Mouse (Mus musculus) C2C12 (cell line): ENCODE results near the gene Mrs2. TPM values are rescaled to one million over a fixed set of nuclear protein-coding genes. Genes with fewer than 3 reads are reported as not detected.

ENCODE experiments used
- H3K27me3 ChIP-seq: one replicate; pipeline ENCODE4 v1.6.1; 2011; ENCODE audit not compliant: control insufficient read depth, insufficient read depth, insufficient read length
- H3K36me3 ChIP-seq: one replicate; pipeline ENCODE4 v1.6.1; 2011; ENCODE audit not compliant: control insufficient read depth, insufficient read depth
- H3K4me3 ChIP-seq: one replicate; pipeline ENCODE4 v1.5.1; 2011; ENCODE audit warnings: mild to moderate bottlenecking, control low read depth; ENCODE audit not compliant: poor library complexity, insufficient read depth, severe bottlenecking
- H3K79me2 ChIP-seq: one replicate; pipeline ENCODE4 v1.6.1; 2011; ENCODE audit not compliant: control insufficient read depth, insufficient read depth
- H3K79me3 ChIP-seq: one replicate; pipeline ENCODE4 v1.6.1; 2011; ENCODE audit warnings: low read depth, control low read depth
- H3ac ChIP-seq: one replicate; pipeline ENCODE3; 2011; ENCODE audit warnings: low read depth; ENCODE audit not compliant: control insufficient read depth, insufficient read length
- CEBPB ChIP-seq: IDR thresholded peaks from one replicate; pipeline ENCODE4 v1.6.1; 2011; ENCODE audit warnings: low read depth, mild to moderate bottlenecking, control low read depth, moderate library complexity
- CTCF ChIP-seq: IDR thresholded peaks from one replicate; pipeline ENCODE4 v1.5.1; 2011; ENCODE audit not compliant: control insufficient read depth, insufficient read depth, insufficient read length
- FOSL1 ChIP-seq: IDR thresholded peaks from one replicate; pipeline ENCODE4 v1.8.0; 2011; ENCODE audit warnings: mild to moderate bottlenecking, low read length; ENCODE audit not compliant: poor library complexity, insufficient read depth, severe bottlenecking
- MAX ChIP-seq: IDR thresholded peaks from one replicate; pipeline ENCODE4 v1.6.1; 2011; ENCODE audit warnings: mild to moderate bottlenecking, control low read depth
- MYOD1 ChIP-seq: IDR thresholded peaks from one replicate; pipeline ENCODE4 v1.6.1; 2011; ENCODE audit warnings: low read depth; ENCODE audit not compliant: control insufficient read depth, insufficient read length
- MYOG ChIP-seq: IDR thresholded peaks from one replicate; pipeline ENCODE4 v1.6.1; 2011; ENCODE audit not compliant: control insufficient read depth, insufficient read length; ENCODE audit errors: extremely low read depth
- USF1 ChIP-seq: IDR thresholded peaks from one replicate; pipeline ENCODE4 v1.6.1; 2011; ENCODE audit warnings: low read depth, mild to moderate bottlenecking, control low read depth, moderate library complexity
- polyA plus RNA-seq: library from polyadenylated mRNA; unstranded; fragments of >200 nt; fragmentation: generic; extraction: Trizol; gene quantifications from one replicate; pipeline ENCODE4 v1.2.1, GENCODE M21; 2012; ENCODE audit warnings: missing spikeins

Mrs2 gene
- polyA plus RNA-seq, 1 experiment, result 9.5 TPM

DNA sequence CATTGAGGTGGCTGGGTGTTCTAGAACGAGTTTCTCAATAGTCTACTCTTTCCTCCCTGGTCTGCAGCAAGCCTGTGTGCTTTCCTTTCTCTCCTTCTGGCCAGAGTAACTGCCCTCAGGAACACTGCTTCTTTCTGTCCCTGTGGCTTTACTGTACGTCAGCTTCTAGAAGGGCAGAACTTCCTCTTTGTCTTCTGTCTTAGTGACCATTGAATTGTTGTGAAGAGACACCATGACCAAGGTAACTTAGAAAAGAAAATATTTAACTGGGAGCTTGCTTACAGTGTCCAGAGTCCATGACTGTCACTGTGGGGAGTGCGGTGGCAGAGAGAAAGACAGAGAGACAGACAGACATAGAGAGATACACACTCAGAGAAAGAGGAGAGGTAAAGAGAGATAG is 60.1 kb downstream of the Mrs2 start:
- Histone ChIP-seq H3K79me3 (no peaks in the 10 kb centered on the region), H3K36me3 (no peaks in the 10 kb centered on the region), H3K27me3 (peaks cover 3% of the 10 kb centered on the region), H3K79me2 (no peaks in the 10 kb centered on the region), H3ac (no peak overlapping the region), H3K4me3 (no peak overlapping the region)
- TF ChIP-seq MYOG, result no peak
- TF ChIP-seq CEBPB, result no peak
- no peak for TF ChIP-seq FOSL1
- TF ChIP-seq USF1, result no peak
- no peak for TF ChIP-seq MAX
- no peak for TF ChIP-seq MYOD1
- TF ChIP-seq CTCF, result no peak

DNA sequence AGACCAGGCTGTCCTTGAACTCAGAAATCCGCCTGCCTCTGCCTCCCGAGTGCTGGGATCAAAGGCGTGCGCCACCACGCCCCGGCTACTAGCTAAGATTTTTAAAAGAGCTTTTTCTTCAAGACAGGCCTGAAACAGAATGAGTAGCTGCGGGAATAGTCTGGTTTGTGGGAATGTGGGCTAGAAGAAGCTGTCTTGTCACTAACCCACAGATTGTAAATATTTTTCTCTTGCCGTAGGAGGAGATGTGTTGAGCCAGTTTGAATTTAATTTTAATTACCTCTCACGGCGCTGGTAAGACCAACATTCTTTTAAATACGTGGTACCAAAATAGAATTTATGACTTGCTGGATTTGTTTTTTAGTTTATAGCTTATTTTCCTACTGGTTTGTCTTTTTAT is 61.5 kb downstream of the Mrs2 start:
- no peaks in the 10 kb centered on the region for H3K79me2 ChIP-seq
- H3K27me3 ChIP-seq, result peaks cover 5% of the 10 kb centered on the region
- TF ChIP-seq USF1, result no peak
- no peak for TF ChIP-seq MAX
- TF ChIP-seq CEBPB, result no peak
- TF ChIP-seq FOSL1, result no peak
- no peak for TF ChIP-seq CTCF
- TF ChIP-seq MYOD1, result no peak
- no peak for TF ChIP-seq MYOG
- no peaks in the 10 kb centered on the region for H3K36me3 ChIP-seq
- H3ac ChIP-seq, result no peak overlapping the region
- H3K79me3 ChIP-seq, result no peaks in the 10 kb centered on the region
- H3K4me3 ChIP-seq, result no peak overlapping the region

DNA sequence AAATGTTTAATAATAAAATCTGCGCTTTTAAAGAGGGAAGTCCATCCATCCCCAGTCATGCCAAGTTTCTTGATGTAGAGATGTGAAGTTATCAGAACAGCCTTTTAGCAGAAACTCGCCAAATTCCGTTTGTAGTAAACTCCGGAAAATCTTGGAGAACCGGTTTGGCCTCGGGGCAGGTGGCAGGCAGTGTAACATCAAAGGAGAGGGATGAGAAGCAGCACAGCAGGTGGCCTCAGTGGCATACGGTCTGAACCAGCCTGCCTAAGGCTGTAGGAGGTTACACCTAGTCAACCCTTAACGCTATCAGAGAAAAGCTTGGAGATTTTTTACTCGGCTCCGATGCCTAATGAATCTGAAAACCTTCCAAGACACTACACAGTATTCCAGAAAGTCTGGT is 64.7 kb downstream of the Mrs2 start:
- H3K79me3 ChIP-seq, result no peaks in the 10 kb centered on the region
- peaks cover 5% of the 10 kb centered on the region for H3K27me3 ChIP-seq
- H3K79me2 ChIP-seq, result no peaks in the 10 kb centered on the region
- TF ChIP-seq USF1 (no peak), CEBPB (no peak), MAX (no peak), MYOD1 (no peak), CTCF (no peak), MYOG (no peak), FOSL1 (no peak)
- no peak overlapping the region for H3ac ChIP-seq
- H3K4me3 ChIP-seq, result no peak overlapping the region
- no peaks in the 10 kb centered on the region for H3K36me3 ChIP-seq

DNA sequence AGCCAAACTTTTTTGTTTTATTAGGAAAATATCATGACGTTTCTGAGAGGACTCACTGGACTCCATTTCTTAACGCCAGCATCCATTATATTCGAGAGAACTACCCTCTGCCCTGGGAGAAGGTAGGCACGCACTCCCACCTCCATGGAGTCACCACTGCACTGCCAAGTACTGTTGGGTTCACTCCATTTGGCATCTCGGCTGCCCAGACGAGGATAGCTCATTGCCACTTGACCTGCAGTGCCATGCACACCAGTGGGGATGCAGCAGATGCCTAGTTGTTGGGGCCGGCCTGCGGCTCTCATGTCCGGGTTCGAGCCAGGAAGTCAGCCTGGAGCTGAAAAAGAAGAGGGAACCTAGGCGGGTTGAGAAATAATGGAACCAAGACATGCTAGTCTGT is 65.1 kb downstream of the Mrs2 start:
- H3K36me3 ChIP-seq, result no peaks in the 10 kb centered on the region
- H3K27me3 ChIP-seq, result peaks cover 5% of the 10 kb centered on the region
- no peaks in the 10 kb centered on the region for H3K79me3 ChIP-seq
- TF ChIP-seq CEBPB (no peak), MYOD1 (no peak), MYOG (no peak), MAX (no peak), USF1 (no peak)
- H3ac ChIP-seq, result no peak overlapping the region
- no peaks in the 10 kb centered on the region for H3K79me2 ChIP-seq
- H3K4me3 ChIP-seq, result no peak overlapping the region

DNA sequence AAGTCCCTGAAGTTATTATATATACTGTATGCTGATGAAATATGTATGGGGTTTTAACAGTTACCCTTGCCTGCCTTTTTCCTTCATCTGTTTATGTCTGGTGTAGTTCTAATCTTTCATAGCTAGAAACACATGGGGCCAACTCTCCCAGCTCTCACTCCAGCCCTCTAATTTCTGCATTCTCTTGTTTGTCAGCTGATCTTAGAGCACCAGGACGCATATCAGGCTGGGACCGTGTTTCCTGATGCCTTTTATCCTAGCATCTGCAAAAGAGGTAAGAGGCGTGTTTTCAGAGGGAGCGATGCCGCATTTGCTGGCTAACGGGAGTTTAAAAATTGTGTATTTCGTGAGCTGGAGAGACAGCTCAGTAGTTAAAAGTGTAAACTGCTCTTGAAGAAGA is 67.5 kb downstream of the Mrs2 start:
- Histone ChIP-seq H3K79me3 (no peaks in the 10 kb centered on the region), H3K4me3 (no peak overlapping the region), H3K36me3 (no peaks in the 10 kb centered on the region), H3K27me3 (peaks cover 5% of the 10 kb centered on the region), H3K79me2 (no peaks in the 10 kb centered on the region), H3ac (no peak overlapping the region)
- TF ChIP-seq USF1, result no peak
- no peak for TF ChIP-seq MAX
- TF ChIP-seq CTCF, result no peak
- TF ChIP-seq MYOG, result no peak
- no peak for TF ChIP-seq FOSL1
- no peak for TF ChIP-seq MYOD1
- no peak for TF ChIP-seq CEBPB

DNA sequence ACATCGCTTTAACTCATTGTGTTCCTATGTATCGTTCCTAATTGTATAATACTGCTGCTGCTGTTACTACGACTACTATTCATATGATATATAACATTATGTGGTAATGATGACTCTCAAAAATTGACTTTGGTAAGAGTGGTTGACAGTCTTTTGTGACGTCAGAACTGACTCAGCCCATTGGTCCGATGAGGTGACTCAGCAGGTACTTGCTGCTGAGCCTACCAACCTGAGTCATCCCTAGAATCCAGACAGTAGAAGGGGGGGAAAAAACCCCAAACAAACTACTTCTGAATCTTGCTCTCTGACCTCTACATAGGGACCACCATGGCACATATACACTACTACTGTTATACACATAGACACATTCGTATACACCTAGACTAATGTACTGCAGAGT is 71.3 kb downstream of the Mrs2 start:
- Histone ChIP-seq H3ac (no peak overlapping the region), H3K36me3 (no peaks in the 10 kb centered on the region), H3K79me3 (no peaks in the 10 kb centered on the region), H3K4me3 (no peak overlapping the region), H3K79me2 (no peaks in the 10 kb centered on the region), H3K27me3 (no peaks in the 10 kb centered on the region)
- TF ChIP-seq MYOD1 (no peak), CTCF (no peak), CEBPB (no peak), MYOG (no peak), FOSL1 (no peak), USF1 (no peak), MAX (no peak)
